Mouse (Mus musculus) heart, postnatal 10 days (tissue): ENCODE data around the gene Mrps17. TPM values are rescaled to one million over a fixed set of nuclear protein-coding genes. Genes with fewer than 3 reads are reported as not detected.

ENCODE experiments used
- DNase-seq, 2 experiments: peaks; one replicate each; pipeline ENCODE4 v3.0.0; 2021
- intact Hi-C: fragments of 180-260 bp; cut with DNase I; formaldehyde crosslinking; loops from one replicate; pipeline ENCODE4 v1.15.1; 2025
- total RNA-seq, 2 experiments: library from RNA; stranded (reverse); gene quantifications; 2 replicates each; pipeline ENCODE4 v1.2.3; 2021

Mrps17 gene
- total RNA-seq, 2 experiments from 2014 or later = 88.6 to 91.5 TPM

DNA sequence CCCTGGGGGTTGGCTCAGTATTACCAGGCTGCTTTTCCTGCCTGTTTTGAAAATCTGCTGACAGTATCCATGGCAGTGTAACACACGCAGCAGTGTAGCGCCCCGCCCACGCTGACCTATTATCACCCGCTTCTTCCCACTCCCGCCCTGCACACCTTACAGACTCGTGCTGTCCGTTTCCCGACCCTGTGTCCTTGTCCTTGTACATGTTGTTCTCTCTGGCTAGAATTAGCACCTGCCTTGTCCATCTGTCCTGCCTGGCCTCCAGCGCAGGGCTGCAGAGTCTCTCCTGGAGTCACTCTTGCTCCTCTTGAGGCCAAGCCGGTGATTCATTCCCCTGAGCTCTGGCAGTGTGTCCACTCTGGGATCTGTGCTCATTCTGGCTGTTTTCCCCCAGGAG, 15.0 kb downstream of the Mrps17 start:
- intact Hi-C loops = no loop called here
- DNase-seq = peak; percentile 73 to 83

DNA sequence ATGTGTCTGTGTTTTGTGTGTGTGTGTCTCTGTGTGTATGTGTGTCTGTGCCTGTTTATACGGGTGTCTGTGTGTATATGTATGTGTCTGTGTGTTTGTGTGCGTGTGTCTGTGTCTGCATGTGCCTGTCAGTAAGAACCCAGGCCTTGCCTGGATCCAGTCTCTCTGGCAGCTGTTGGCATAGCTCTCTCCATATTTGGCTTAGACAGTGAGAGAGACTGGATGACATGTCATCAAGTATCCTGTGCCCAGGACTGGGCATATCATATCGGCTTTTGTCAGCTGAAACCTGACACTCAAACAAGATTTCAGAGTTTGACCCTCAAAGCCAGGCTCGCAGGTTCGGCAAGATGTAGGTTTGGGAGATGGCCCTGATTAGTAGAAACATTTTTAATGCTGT, 15.7 kb downstream of the Mrps17 start:
- intact Hi-C loops = no loop called here
- DNase-seq = peak; percentile 66 to 81

DNA sequence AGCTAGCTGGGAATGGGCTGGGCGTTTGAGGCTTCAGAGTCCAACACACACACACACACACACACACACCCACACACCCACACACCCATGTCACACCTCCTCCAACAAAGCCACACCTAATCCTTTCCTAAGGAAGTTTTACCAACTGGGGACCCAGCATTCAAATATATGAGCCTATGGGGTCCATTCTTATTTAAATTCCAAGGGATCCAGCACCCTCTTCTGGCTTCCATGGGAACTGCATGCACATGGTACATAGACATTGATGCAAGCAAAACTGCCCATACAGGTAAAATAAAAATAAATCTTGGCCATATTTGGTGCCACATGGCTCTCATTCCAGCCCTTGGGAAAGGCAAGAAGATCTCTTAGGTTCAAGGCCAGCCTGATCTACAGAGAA, 25.7 kb downstream of the Mrps17 start:
- DNase-seq = peak; percentile 27 to 53
- intact Hi-C loops = loop anchor here (5.0 kb wide), 1 partner anchor 129 kb away; no protein-coding TSS in a partner anchor

DNA sequence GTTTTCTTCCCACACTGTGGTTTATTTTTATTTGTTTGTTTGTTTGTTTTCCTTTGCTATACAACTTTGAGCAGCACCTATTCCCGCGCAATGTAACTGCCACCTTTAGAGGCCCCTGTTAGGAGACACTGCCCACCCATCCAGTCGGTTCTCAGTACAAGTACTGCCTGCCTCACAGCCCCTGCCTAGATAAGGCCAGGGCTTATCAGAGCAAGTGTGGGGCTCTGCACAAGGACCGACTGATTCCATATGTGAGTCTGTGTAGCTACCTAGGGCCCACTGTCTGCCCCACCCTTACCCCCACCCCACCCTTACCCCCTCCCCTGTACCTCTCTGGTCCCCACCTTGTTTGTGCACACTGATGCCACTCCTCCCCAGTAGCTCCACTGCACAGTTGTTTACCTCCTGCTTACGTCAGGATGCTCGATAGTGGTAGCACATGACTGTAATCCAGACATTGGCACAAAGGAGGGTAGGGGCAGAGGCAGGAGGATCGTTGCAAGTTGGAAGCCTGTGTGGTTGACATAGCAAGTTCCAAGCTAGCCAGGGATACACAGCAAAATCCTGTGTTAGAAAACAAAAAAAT, 27.7 kb downstream of the Mrps17 start:
- intact Hi-C loops = loop anchor here (5.0 kb wide), 1 partner anchor 131 kb away; no protein-coding TSS in a partner anchor
- DNase-seq = no peak

DNA sequence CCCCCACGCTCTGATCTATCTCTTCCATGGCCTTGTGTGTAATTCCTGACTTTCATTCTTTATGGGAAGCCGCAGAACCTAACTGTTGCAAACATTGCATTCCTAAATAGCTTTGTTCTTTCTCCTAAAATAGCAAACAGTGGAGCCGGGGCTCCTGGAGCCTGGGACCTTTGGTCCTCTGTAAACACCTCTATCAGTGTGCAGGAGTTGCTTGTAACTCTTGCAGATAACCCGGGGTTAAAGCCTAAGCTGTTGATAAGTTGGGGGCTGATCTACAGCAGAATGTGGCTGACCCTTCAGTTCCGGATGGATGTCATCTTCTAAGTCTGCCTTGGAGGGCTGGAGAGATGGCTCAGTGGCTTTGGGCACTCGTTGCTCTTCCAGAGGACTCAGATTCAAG, 28.8 kb downstream of the Mrps17 start:
- DNase-seq = no peak
- intact Hi-C loops = loop anchor here (5.0 kb wide), 1 partner anchor 132 kb away; no protein-coding TSS in a partner anchor

DNA sequence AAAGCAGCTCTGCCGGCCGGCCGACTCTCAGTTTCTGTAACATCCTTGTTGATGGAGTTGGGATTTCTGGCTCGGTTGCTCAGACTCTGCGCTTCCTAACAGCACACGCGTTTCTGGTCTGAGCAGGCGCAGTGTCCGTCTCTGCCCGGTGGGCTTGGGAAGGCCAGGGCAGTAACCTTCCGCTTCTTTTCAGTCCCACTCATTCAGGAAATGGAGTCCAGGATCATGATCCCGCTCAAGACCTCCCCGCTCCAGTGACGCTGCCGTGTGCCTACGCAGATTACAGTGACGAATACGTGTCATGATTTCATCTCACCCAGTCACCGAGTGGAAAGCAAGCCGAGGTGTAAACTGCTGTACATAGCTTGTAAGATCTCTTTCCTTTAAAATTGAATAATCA, 41.6 kb downstream of the Mrps17 start:
- no peak for DNase-seq
- intact Hi-C loops = no loop called here

DNA sequence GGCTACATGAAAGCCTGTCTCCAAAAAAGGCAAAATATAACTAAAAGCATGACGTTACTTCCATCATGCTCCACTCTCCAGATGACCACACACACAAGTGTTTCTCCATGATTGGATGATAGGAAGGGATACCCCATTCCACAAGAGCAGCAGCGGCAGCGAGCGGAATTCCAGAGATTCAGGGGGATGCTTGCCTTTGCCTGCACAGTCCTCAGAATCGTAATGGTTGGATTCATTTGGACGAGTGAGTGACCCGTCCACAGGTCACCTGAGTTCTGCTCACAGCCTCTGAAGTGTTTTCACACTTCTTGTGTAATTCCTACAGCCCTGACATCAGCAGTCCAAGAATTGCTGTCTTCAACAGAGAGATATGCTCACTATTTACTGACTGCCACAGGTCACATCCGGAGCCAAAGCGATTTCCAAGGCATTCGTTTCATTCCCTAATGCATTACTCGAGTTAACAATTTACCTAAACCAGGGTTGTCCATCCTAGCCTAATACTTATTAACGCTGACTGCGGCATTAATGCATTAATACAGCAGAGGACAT, 44.7 kb downstream of the Mrps17 start:
- intact Hi-C loops = no loop called here
- DNase-seq = no peak

DNA sequence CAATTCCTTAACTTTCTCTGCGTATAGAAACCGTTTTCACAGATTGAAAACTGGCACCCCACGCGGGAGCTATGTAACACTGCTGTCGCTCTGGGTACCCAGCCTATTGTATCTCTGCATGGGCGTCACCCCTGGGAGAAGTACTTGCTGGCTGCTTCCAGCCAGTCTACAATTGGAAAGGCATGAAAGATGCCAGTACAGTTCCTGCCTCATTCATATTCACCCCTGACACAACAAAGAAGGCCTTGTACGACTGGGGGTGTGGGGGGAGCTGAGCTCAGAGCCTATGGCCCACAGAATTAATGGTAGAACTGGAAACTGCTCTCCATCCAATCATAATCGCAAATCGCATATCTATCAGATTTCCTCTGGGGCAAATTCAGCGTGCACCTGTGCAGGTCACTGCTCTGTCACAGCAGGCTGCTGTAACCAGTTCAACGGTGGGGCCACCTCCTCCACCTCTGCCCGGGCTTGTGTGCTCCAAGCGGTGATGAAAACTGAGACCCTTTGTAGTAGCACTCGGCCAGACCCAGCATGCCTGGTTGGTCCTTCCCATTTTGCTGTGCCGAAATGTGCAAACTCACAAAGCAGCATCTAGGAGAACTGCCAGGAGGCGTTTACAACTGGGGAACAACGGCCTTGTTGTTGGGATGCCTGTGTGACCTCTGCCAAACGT, 46.7 kb downstream of the Mrps17 start:
- no peak for DNase-seq

DNA sequence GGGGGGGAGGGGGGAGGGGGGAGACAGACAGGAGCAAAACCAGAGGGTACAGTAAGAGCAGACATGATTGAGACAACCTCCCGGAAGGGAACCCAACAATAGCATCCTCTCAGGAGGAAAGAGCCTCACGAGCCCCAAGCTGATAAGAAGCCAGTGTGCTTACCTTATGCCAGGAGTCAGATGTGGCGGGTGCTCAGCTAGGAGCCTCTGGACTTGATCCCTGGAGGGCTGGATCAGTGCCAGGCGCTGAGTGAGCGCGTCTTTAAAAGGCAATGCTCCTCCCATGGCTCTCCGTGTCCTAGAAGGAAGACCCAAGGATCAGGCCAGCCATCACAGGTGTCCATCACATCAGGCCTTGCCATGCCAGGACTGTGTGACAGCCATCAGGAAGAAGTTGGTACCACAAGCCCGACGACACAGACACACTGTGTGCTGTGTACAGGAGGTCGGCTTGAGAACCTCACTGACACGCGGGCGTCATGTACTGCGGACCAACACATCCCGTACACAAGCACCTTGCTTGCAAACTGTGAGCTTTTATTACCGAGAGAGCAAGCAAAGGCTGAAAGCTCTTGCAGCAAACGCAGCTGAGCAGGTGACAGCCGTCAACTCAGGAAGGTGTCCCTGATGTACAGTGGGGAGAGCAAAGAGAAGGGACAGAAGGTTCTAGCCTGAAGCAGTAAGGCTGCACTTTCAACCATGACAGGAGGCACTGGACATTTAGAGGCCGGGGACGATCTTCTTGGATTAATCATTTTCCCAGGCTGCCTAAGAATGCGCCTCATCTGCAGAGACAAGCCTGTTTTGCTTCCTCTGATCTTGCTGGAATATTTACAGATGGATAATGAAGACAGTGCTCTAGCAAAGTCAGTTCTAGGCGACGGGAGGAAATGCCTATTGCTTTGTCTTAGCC, 55.4 kb downstream of the Mrps17 start:
- intact Hi-C loops = no loop called here
- DNase-seq = peak in 1 of 2 experiments; percentile 10

More for the DNA sequence above, 46.7 kb downstream of the Mrps17 start:
- intact Hi-C loops = no loop called here

Other genes with a start within 250 kb of the Mrps17 start
- 10 to 100 TPM; 48.7 to 50.1 TPM for gene Sfswap, start 214.3 kb upstream of the Mrps17 start, total RNA-seq
- 1 to 10 TPM in 1 of 2 experiments, under 1 TPM in 1; 0.89 to 1.7 TPM for gene Mmp17, start 131.3 kb upstream of the Mrps17 start, total RNA-seq
- 1 to 10 TPM; 4.0 to 4.2 TPM for gene Zfp11, start 45.4 kb upstream of the Mrps17 start, total RNA-seq
- gene Sept14, start 7.0 kb upstream of the Mrps17 start, total RNA-seq = not detected
- gene Nipsnap2, start 9.6 kb downstream of the Mrps17 start, total RNA-seq = 100 to 1,000 TPM; 591 to 619 TPM
- 10 to 100 TPM; 12.4 to 15.9 TPM for gene Psph, start 72.0 kb downstream of the Mrps17 start, total RNA-seq
- 10 to 100 TPM; 15.2 to 15.6 TPM for gene Sumf2, start 131.5 kb downstream of the Mrps17 start, total RNA-seq
- gene Chchd2, start 172.0 kb downstream of the Mrps17 start, total RNA-seq = 100 to 1,000 TPM; 922 to 943 TPM
- under 1 TPM; 0.89 to 0.97 TPM for gene Zbed5, start 180.2 kb downstream of the Mrps17 start, total RNA-seq
- 1 to 10 TPM; 3.2 to 5.7 TPM for gene Phkg1, start 183.1 kb downstream of the Mrps17 start, total RNA-seq
- gene Nupr1l, start 193.0 kb downstream of the Mrps17 start, total RNA-seq = under 1 TPM; 0.48 to 0.82 TPM
- 10 to 100 TPM; 18.5 to 19.9 TPM for gene Vkorc1l1, start 226.5 kb downstream of the Mrps17 start, total RNA-seq